Mouse (Mus musculus) liver, adult 10 weeks (tissue): ENCODE data around the gene Zfp335. TPM values are rescaled to one million over a fixed set of nuclear protein-coding genes. Genes with fewer than 3 reads are reported as not detected.

ENCODE experiments used
- polyA plus RNA-seq: library from polyadenylated mRNA; stranded (reverse); fragments of 350-450 nt; fragmentation: Illumina TruSeq; extraction: RNeasy Lipid Tissue Mini Kit (QIAGEN cat#74804); gene quantifications from one replicate; pipeline ENCODE4 v1.2.3, GENCODE M21; 2014; ENCODE audit warnings: low read depth, low replicate concordance

The Zfp335 gene
- 0.40 TPM for polyA plus RNA-seq

DNA sequence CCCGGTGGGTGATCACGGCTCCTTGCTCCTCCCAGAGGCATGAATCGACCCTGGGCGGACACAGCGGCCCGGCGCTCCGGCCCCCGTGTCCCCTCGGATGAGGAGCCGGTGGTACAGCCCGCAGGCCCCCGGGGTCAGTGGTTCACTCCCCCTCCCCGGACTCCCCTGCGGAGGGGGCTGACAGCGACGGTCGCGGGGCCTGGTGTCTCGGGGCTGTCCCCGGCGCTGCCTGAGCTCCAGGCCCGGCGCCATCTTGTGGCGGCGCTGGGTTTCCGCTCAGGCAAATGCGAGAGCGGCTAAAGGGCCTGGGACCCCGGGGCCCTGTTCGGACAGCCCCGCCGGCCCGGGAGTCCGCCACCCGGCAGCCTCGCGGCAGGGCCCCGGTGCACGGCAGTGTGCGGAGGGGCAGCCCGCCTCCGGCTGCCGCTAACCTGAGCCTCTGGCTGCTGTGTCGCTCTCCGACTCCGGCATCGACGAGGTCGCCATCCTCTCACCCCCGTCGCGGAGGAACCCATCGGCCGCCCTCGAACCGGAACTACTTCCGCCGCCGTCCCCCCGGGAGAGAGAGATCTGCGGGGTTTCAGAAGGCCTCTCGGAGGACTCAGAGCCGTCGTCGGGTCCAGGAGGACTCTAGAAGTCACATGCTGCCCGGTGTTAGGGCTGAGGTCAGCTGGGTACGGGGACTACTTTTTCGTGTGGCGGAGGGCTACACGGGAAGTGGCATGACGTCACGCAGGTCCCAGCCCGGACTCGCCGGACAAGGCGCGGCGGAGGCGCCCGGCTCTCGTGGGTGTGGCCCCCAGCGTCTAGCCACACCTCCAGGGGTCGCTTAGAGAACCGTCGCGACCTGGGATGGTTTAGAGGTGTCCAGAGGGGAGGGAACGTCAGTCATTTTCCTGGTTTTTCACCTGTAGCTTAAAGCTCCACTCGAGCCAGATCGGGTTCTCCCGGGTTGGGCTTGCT lies at the start of gene Zfp335:
Gene Zfp335 (minus strand): TSS at position 672 of the 963 bp plus-strand sequence.

DNA sequence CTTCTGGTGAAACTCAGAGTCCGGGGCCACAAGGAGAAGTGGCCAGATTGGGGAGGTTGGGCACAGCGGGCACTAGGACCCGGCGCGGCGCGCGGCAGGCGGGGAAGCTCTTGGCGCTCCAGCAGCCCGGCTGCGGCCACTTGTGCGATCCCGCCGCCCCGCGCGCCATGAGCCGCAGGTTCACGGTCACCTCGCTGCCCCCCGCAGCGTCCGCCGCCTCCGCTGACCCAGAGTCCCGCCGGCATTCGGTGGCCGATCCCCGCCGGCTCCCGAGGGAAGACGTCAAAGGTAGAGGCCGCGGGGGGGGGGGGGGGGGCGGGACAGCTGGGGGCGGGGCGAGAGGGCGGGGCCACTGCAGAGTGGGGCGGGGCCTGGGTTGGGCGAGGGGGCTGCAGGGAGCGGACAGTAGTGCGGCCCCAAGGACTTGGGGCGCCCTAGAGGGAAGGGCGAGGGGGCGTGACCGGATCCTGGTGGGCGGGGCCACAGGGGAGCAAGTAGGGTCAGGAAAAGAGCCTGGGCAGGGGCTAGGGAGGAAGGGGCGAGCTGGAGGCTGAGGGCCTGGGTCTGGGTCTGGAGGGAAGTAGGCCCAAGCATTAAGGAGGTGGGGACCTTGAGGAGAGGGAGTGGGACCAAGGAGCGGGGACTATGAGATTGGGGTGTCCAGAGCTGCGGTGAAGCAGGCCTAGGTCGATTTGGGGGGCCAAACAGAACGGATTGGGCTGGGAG lies 49.3 kb upstream of the Zfp335 start, which contains the start of gene Slc12a5:
Gene Slc12a5 (plus strand): TSS at position 87 of the 726 bp plus-strand sequence.

DNA sequence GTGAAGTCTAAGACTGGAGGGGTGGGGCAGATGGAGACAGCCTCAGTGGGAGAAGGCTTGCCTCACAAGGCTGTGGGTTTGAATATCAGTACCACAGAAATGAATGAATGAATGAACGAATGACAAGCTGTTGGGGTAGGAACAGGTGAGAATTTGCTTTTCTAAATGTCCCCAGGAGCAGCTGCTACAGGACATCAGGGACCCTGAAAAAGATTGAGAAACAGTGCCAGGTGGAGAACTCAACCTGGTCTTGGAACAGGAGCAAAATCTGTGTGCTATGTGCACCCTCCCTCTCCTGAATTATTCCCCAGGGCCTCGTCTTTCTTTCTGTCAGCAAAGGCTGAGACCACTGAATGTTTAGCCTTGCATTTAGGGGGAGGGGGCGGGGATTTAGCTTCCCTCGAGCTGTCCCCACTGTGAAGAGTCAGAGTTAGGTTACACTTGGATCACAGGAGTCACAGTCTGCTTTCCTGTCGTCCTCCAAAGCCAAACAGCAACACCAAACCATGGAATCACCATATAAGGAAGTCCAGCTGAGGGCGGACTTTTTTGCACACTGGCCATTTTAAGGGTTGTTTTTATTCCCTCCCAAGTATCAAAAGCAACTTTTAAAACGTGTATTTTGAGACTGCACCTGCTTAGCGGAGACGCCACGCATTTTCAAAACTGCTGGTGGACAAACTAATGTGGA lies 28.7 kb upstream of the Zfp335 start, which contains the start of gene Mmp9:
Gene Mmp9 (plus strand): TSS at position 641 of the 691 bp plus-strand sequence.

DNA sequence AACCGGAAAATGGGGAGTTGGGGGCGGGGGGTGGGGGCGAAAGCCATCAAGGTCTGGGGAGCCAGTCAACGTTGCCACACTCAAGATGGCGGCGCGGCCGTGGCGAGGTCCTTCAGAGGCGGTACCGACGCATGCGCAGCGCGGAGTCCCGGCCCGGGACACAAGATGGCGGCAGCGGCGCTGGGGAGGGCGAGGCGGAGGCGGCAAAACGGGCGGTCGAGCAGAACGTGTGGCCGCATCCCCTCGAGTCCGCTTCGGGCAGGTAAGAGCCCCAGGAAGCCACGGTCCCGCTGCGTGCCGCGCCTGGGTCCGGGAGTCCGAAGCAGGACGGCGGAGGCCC lies 32.4 kb downstream of the Zfp335 start, which contains the start of gene Pcif1:
Gene Pcif1 (plus strand): TSS at position 77 of the 340 bp plus-strand sequence.

DNA sequence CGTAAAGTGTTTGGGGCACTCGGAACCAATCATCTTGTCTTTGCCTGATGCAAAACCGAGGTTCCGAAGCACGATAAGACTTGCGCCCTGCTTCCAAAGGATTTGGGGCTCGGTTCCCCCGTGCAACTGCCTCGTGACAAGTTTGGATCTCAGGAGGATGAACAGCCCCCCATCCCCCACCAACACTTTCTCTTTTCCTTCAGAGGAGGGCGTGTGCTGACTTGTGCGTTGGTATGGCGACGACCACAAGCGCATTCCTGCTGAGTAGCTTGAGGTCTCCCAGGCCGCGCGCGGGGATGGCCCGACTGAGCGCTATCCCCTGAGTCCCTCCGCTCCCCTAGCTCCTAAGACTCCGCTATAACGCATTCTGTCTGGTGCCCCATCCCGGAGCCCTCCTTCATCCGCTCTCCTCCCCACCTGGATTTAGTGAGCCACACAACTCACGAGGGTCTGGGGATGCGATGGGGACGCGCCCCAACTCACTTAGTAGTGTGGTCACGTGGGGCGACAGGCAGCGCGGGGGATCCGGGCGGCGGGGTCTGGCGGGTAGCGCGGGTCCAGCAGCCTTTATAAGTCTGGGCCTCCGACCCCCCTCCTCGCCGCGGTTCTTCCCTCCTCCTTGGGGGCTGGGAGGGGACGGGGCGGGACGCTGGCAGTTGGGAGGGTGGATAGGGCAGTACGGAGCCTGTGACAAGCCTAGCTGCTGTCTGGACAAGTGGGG lies 54.3 kb downstream of the Zfp335 start, which contains the start of gene Pltp:
Gene Pltp (minus strand): TSS at position 611 of the 721 bp plus-strand sequence.

Other genes with a start within 250 kb of the Zfp335 start
- not detected for gene Wfdc11, start 237.7 kb downstream of the Zfp335 start, polyA plus RNA-seq
- not detected for gene Wfdc13, start 226.7 kb downstream of the Zfp335 start, polyA plus RNA-seq
- gene Spint4, start 213.3 kb downstream of the Zfp335 start, polyA plus RNA-seq = not detected
- gene Spint5, start 196.5 kb downstream of the Zfp335 start, polyA plus RNA-seq = not detected
- not detected for gene Wfdc3, start 165.8 kb downstream of the Zfp335 start, polyA plus RNA-seq
- gene Dnttip1, start 165.8 kb downstream of the Zfp335 start, polyA plus RNA-seq = 1.6 TPM
- gene Ube2c, start 141.9 kb downstream of the Zfp335 start, polyA plus RNA-seq = not detected
- gene Tnnc2, start 131.8 kb downstream of the Zfp335 start, polyA plus RNA-seq = not detected
- 1.1 TPM for gene Snx21, start 125.9 kb downstream of the Zfp335 start, polyA plus RNA-seq
- 0.93 TPM for gene Acot8, start 106.9 kb downstream of the Zfp335 start, polyA plus RNA-seq
- 0.90 TPM for gene Zswim3, start 106.7 kb downstream of the Zfp335 start, polyA plus RNA-seq
- 0.95 TPM for gene Zswim1, start 89.1 kb downstream of the Zfp335 start, polyA plus RNA-seq
- not detected for gene Spata25, start 83.2 kb downstream of the Zfp335 start, polyA plus RNA-seq
- gene Ctsa, start 78.9 kb downstream of the Zfp335 start, polyA plus RNA-seq = 46.3 TPM
- gene Neurl2, start 78.3 kb downstream of the Zfp335 start, polyA plus RNA-seq = not detected
- 3.6 TPM for gene Pltp, start 54.0 kb downstream of the Zfp335 start, polyA plus RNA-seq
- 3.5 TPM for gene Pcif1, start 32.5 kb downstream of the Zfp335 start, polyA plus RNA-seq
- not detected for gene Mmp9, start 29.0 kb upstream of the Zfp335 start, polyA plus RNA-seq
- 1.8 TPM for gene Slc12a5, start 49.0 kb upstream of the Zfp335 start, polyA plus RNA-seq
- gene Ncoa5, start 123.1 kb upstream of the Zfp335 start, polyA plus RNA-seq = 5.0 TPM
- not detected for gene Cd40, start 143.9 kb upstream of the Zfp335 start, polyA plus RNA-seq
- not detected for gene 1700025C18Rik, start 179.0 kb upstream of the Zfp335 start, polyA plus RNA-seq